Mouse (Mus musculus) T-helper 1 cell (primary cell): ENCODE measurements at regions not wholly inside any gene's neighbourhood (a gene's known extent, or its start where the extent isn't known, plus 50 kb on each side); places are given as distances from the start of the nearest gene placed in this dataset.

ENCODE experiments used
- in situ Hi-C: fragments of 300-600 bp; cut with MboI, MseI; formaldehyde crosslinking; loops from one replicate; pipeline ENCODE4 v1.15.1; 2025; ENCODE audit warnings: high pct_unique_total_duplicates

DNA sequence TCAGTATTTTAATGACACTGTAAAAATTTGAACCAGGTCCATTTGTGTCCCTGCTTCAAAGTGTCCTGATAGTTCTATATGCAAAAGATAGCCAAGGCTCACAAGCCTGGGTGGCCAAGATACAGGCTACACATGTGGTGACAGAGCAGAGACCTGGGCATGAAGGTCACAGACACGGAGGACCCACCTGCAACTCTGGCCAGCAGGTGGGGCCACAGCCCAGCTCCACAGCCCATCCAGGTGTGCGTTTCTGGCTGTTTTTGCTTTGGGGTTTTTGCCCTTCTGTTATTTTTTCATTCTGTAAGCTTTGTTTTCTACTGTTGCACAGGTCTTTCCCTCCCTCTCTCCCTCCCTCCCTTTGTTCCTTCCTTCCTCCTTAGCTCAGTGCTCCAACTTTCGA lies 399.4 kb upstream of the Rora start:
- in situ Hi-C loops: no loop called here

GRCm38 (mm10) chr9:68268551-68268950 lies 385.0 kb upstream of the Rora start:
- in situ Hi-C loops: no loop called here

GRCm38 (mm10) chr9:68302232-68302925 lies 351.2 kb upstream of the Rora start:
- in situ Hi-C loops: no loop called here

- in situ Hi-C loops: no loop called here
These were observed 322.9 kb upstream of the Rora start for GRCm38 (mm10) chr9:68330721-68331120.

GRCm38 (mm10) chr9:68340921-68341320 lies 312.7 kb upstream of the Rora start:
- in situ Hi-C loops: no loop called here

GRCm38 (mm10) chr9:68341511-68341910 lies 312.1 kb upstream of the Rora start:
- in situ Hi-C loops: no loop called here

DNA sequence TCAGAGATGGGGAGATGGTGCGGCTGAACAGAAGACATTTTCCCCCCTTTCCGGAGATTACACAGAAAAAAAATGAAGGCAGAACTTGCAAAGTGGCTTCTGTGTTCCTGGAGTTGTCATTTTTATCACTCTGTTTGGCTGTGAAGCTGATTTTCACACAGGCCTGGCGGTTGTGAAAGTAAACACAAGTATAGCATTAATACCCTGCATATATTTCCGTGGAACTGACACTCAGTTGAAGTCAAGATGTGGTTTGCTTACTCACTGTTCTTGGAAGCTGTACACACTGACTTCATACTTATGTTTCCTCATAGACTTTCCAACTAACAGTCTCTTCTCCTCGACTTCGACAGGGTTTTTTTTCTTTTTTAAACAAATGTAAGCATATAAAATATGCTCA lies 306.2 kb upstream of the Rora start:
- in situ Hi-C loops: no loop called here

- in situ Hi-C loops: loop anchor here (10.0 kb wide), 1 partner anchor 1273 kb away; no protein-coding TSS in a partner anchor
These were observed 302.1 kb upstream of the Rora start for GRCm38 (mm10) chr9:68351466-68351865.

GRCm38 (mm10) chr9:68354470-68354869 lies 299.1 kb upstream of the Rora start:
- in situ Hi-C loops: loop anchor here (10.0 kb wide), 1 partner anchor 1270 kb away; no protein-coding TSS in a partner anchor

DNA sequence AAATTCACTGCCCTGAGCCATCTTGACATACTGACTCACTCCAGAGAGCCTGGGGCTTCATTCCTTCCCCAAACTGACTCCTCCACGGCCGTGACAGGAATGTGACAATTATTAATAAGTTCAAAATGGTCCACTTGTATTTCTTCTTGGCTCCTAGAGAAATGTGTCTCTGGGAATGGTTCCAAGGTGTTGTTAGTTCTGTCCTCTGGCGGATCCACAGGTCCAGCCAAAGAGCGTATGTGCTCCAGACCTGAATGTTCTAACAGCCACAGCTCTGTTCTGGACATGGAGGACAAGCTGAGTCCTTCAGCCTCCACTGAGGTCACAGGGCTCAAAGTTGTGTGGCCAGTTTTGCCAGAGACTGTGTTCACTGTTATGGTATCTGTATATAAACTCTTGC lies 297.5 kb upstream of the Rora start:
- in situ Hi-C loops: loop anchor here (10.0 kb wide), 1 partner anchor 1269 kb away; no protein-coding TSS in a partner anchor

GRCm38 (mm10) chr9:68357231-68357630 lies 296.4 kb upstream of the Rora start:
- in situ Hi-C loops: loop anchor here (10.0 kb wide), 1 partner anchor 1268 kb away; no protein-coding TSS in a partner anchor

- in situ Hi-C loops: no loop called here
These were observed 286.6 kb upstream of the Rora start for GRCm38 (mm10) chr9:68366973-68367372.

- in situ Hi-C loops: no loop called here
These were observed 286.0 kb upstream of the Rora start for GRCm38 (mm10) chr9:68367556-68367955.

GRCm38 (mm10) chr9:68372726-68373125 lies 280.9 kb upstream of the Rora start:
- in situ Hi-C loops: no loop called here

DNA sequence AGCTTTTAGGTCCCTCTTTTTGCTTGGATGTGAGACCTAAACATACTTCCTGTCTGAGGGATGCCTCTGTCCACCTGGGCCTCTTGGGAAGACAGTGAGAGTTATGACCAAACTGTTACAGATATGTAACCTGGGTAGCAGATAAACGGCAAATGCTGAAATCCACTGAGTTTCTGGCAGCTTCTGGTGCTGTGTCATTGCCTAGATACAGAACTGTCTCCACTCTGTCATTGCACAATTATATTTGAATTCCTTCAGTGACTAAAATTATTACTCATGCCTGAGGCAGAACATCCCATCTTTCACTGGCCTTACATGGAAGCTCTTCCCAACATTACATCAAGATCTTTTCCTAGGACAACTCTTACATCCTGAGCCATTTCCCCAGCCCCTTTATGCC lies 277.4 kb upstream of the Rora start:
- in situ Hi-C loops: no loop called here

- in situ Hi-C loops: no loop called here
These were observed 271.7 kb upstream of the Rora start for GRCm38 (mm10) chr9:68381871-68382270.

- in situ Hi-C loops: no loop called here
These were observed 252.7 kb upstream of the Rora start for GRCm38 (mm10) chr9:68400930-68401329.

DNA sequence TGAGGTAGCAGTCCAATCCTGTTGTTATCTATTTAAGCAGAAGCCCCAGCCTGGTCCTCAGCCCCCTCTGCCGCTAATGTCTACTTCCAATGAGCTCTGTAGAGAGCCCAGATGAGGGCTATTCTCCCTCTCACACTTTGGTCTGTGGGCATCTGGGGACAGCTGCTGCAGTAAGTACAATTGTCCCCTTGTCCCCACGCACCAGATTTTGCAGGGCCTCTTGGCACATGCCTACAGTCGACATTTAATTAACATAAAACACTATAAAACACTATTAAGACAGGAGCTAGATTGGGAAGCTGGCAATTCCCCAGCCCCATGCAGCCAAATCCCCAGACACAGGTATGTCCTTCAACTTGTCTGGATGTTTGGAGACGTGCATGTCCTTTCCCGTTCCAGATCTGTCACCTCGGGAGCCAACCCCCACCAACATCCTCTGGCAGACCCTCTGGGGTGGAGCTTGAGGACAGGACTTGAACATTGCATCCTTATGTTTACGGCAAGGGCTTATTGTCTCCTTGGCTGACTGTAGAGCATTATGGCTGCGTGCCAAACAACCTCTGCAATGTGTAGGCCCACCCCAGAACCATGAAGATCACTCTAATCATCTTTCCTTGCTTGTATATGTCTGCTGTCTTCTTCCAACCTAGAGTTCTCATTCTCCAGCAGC lies 251.3 kb upstream of the Rora start:
- in situ Hi-C loops: no loop called here

- in situ Hi-C loops: no loop called here
These were observed 250.6 kb upstream of the Rora start for GRCm38 (mm10) chr9:68402981-68403380.

GRCm38 (mm10) chr9:68403516-68403915 lies 250.1 kb upstream of the Rora start:
- in situ Hi-C loops: no loop called here

- in situ Hi-C loops: no loop called here
These were observed 243.8 kb upstream of the Rora start for GRCm38 (mm10) chr9:68409786-68410185.

GRCm38 (mm10) chr9:68426286-68426685 lies 227.3 kb upstream of the Rora start:
- in situ Hi-C loops: no loop called here

DNA sequence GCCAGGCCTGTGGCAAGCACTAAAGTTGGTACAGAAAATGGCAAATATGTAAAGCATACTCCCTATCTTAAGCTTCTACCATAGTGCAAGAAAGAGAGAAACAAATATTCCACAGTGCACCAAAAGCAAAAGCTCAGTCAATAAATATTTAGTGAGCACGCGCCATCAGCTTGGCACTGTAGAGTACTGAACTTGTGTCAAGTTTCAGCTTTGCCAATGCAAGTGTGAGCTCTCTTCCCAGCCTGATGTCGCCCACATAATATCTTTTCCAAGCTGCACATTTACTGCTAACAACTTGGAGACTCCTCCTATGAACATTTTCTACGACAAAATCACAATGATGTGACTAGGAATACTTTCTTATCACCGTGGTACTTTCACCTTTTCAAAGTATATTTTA lies 190.8 kb upstream of the Rora start:
- in situ Hi-C loops: no loop called here
